Mouse (Mus musculus) megakaryocyte, embryonic 14.5 days (primary cell): ENCODE measurements around the gene Phkb. TPM values are rescaled to one million over a fixed set of nuclear protein-coding genes. Genes with fewer than 3 reads are reported as not detected.

Source experiments
- H3K27me3 ChIP-seq: replicated peaks from 2 replicates; pipeline ENCODE3; 2012; ENCODE audit warnings: inconsistent platforms
- H3K36me3 ChIP-seq: replicated peaks from 2 replicates; pipeline ENCODE3; 2012; ENCODE audit warnings: low read length, inconsistent platforms, mixed read lengths
- H3K4me1 ChIP-seq: 2 replicates; pipeline ENCODE4 v1.6.1; 2012; ENCODE audit warnings: inconsistent platforms
- H3K4me3 ChIP-seq: replicated peaks from 2 replicates; pipeline ENCODE3; 2012; ENCODE audit warnings: moderate library complexity, mild to moderate bottlenecking, inconsistent platforms
- H3K9me3 ChIP-seq: 2 replicates; pipeline ENCODE4 v1.6.1; 2012; ENCODE audit warnings: inconsistent platforms
- FLI1 ChIP-seq: IDR thresholded peaks from 2 replicates; pipeline ENCODE4 v1.6.1; 2012; ENCODE audit warnings: low read length, inconsistent platforms, mixed read lengths
- GATA1 ChIP-seq: IDR thresholded peaks from 3 replicates; pipeline ENCODE4 v1.6.1; 2012; ENCODE audit warnings: mixed read lengths, low read length, inconsistent platforms, borderline replicate concordance
- polyA plus RNA-seq: library from polyadenylated mRNA; stranded (reverse); fragments of >175 nt; gene quantifications from 2 replicates; pipeline ENCODE4 v1.2.3, GENCODE M21; 2012; ENCODE audit warnings: low replicate concordance; ENCODE audit not compliant: insufficient read depth

Phkb gene
- polyA plus RNA-seq, 1 experiment = 1.7 TPM

- H3K4me3 ChIP-seq = no peak overlapping the region
- H3K27me3 ChIP-seq = no peaks in the 10 kb centered on the region
- H3K4me1 ChIP-seq = peaks cover 17% of the 10 kb centered on the region
- no peaks in the 10 kb centered on the region for H3K9me3 ChIP-seq
- TF ChIP-seq GATA1 (no peak), FLI1 (no peak)
- H3K36me3 ChIP-seq = peaks cover 6% of the 10 kb centered on the region
These were observed 19.9 kb downstream of the Phkb start for GRCm38 (mm10) chr8:85860612-85861011.

DNA sequence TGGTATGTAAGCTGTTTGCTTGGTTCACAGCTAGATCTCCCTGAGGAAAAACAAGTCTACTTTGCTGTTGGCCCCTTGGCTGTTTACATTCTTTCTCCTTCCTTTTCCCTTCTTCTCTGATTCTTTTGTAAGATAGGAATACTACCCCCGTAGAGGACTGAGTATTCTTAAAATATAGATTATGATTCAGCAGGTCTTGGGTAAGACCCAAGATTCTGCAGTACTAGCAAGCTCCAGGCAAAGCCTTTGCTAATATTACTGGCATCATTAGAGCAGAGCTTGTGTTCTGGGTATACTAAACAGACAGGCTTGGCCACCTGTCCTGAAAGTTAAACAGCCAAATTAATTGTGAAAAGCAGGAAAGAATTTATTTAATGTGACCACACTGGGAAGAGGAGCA, 21.6 kb downstream of the Phkb start:
- H3K27me3 ChIP-seq = no peaks in the 10 kb centered on the region
- no peaks in the 10 kb centered on the region for H3K9me3 ChIP-seq
- no peak for TF ChIP-seq FLI1
- no peak for TF ChIP-seq GATA1
- peaks cover 17% of the 10 kb centered on the region for H3K4me1 ChIP-seq
- H3K36me3 ChIP-seq = peaks cover 9% of the 10 kb centered on the region
- no peak overlapping the region for H3K4me3 ChIP-seq

- TF ChIP-seq GATA1 (no peak), FLI1 (no peak)
- no peaks in the 10 kb centered on the region for H3K27me3 ChIP-seq
- no peak overlapping the region for H3K4me3 ChIP-seq
- peaks cover 11% of the 10 kb centered on the region for H3K36me3 ChIP-seq
- peaks cover 11% of the 10 kb centered on the region for H3K4me1 ChIP-seq
- no peaks in the 10 kb centered on the region for H3K9me3 ChIP-seq
These were observed 30.9 kb downstream of the Phkb start for GRCm38 (mm10) chr8:85871660-85872059.

- no peaks in the 10 kb centered on the region for H3K27me3 ChIP-seq
- H3K4me3 ChIP-seq = no peak overlapping the region
- H3K9me3 ChIP-seq = no peaks in the 10 kb centered on the region
- no peak for TF ChIP-seq FLI1
- TF ChIP-seq GATA1 = no peak
- H3K4me1 ChIP-seq = 0 out of 2 replicates have a peak, but pooled peaks cover 3% of the 10 kb centered on the region
- H3K36me3 ChIP-seq = peaks cover 62% of the 10 kb centered on the region
These were observed 37.2 kb downstream of the Phkb start for GRCm38 (mm10) chr8:85877976-85878375.

DNA sequence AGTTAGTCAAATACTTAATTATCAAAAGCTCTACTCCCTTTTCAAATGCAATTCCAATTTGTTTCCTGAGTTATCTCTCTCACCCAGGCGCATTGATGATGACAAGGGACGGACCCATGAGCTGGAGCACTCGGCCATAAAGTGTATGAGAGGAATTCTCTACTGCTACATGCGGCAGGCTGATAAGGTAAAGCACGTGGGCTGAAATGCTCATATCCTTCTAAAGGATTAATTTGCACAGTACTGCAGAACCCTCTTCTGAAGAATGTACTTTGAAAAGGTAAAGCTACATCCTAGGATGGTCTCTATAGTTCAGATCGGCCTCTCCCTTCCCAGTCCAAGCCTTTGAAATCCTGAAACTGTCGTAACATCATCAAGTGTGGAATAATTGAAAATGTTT, 38.9 kb downstream of the Phkb start:
- TF ChIP-seq FLI1 (no peak), GATA1 (no peak)
- Histone ChIP-seq H3K27me3 (no peaks in the 10 kb centered on the region), H3K4me3 (no peak overlapping the region), H3K4me1 (0 out of 2 replicates have a peak, but pooled peaks cover 3% of the 10 kb centered on the region), H3K36me3 (peaks cover 71% of the 10 kb centered on the region), H3K9me3 (no peaks in the 10 kb centered on the region)

DNA sequence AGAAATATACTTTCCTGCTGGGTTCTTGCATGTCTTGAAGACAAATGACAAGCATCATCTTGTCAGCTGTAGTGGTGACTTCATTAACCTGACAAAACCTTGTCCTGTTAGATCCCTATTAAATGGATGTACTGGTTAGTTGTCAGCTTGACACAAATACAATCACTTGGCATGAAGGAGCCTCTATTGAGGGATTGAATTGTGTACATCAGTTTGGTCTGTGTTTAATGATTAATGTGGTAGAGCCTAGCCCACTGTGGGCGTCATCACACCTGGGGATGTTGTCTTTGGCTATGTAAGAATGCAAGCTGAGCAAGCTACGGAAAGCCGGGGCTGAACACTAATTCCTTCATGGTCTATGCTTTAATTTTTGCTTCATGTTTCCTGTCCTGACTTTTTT, 44.1 kb downstream of the Phkb start:
- Histone ChIP-seq H3K4me1 (0 out of 2 replicates have a peak, but pooled peaks cover 3% of the 10 kb centered on the region), H3K36me3 (peaks cover 49% of the 10 kb centered on the region), H3K27me3 (no peaks in the 10 kb centered on the region), H3K4me3 (no peak overlapping the region), H3K9me3 (no peaks in the 10 kb centered on the region)
- TF ChIP-seq FLI1 (no peak), GATA1 (no peak)

DNA sequence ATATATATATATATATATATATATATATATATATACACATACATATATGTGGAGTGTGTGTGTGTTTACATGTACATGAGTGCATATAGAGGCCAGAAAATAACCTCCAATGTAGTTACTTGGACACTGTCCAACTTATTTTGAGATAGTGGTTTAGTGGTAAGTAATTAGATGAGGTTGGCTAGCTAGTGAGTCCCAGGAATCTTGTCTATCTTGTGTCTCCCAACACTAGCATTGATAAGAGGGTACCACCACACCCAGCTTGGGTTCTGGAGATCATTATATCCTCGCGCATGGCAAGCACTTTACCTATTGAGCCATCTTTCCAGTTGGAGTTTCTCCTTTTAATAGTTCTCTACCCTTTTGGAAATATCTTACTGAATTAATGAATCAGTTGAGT, 56.9 kb downstream of the Phkb start:
- Histone ChIP-seq H3K36me3 (peaks cover 66% of the 10 kb centered on the region), H3K4me3 (no peak overlapping the region), H3K27me3 (no peaks in the 10 kb centered on the region), H3K9me3 (no peaks in the 10 kb centered on the region), H3K4me1 (0 out of 2 replicates have a peak, but pooled peaks cover 3% of the 10 kb centered on the region)
- TF ChIP-seq FLI1 (no peak), GATA1 (no peak)

- no peaks in the 10 kb centered on the region for H3K9me3 ChIP-seq
- TF ChIP-seq FLI1 (no peak), GATA1 (no peak)
- H3K36me3 ChIP-seq = peaks cover 54% of the 10 kb centered on the region
- no peaks in the 10 kb centered on the region for H3K27me3 ChIP-seq
- no peak overlapping the region for H3K4me3 ChIP-seq
- no peaks in the 10 kb centered on the region; the same call in 1 of the 2 replicates for H3K4me1 ChIP-seq
These were observed 84.2 kb downstream of the Phkb start for GRCm38 (mm10) chr8:85924991-85925390.

GRCm38 (mm10) chr8:85925574-85925973, 84.8 kb downstream of the Phkb start:
- Histone ChIP-seq H3K9me3 (no peaks in the 10 kb centered on the region), H3K4me3 (no peak overlapping the region), H3K4me1 (no peaks in the 10 kb centered on the region; the same call in 1 of the 2 replicates), H3K27me3 (no peaks in the 10 kb centered on the region), H3K36me3 (peaks cover 53% of the 10 kb centered on the region)
- TF ChIP-seq FLI1 = no peak
- no peak for TF ChIP-seq GATA1

GRCm38 (mm10) chr8:85926107-85926506, 85.3 kb downstream of the Phkb start:
- no peak for TF ChIP-seq FLI1
- no peak for TF ChIP-seq GATA1
- no peaks in the 10 kb centered on the region for H3K9me3 ChIP-seq
- no peaks in the 10 kb centered on the region; the same call in 1 of the 2 replicates for H3K4me1 ChIP-seq
- no peaks in the 10 kb centered on the region for H3K27me3 ChIP-seq
- H3K4me3 ChIP-seq = no peak overlapping the region
- H3K36me3 ChIP-seq = peaks cover 48% of the 10 kb centered on the region

- no peaks in the 10 kb centered on the region for H3K27me3 ChIP-seq
- H3K36me3 ChIP-seq = peaks cover 69% of the 10 kb centered on the region
- H3K9me3 ChIP-seq = no peaks in the 10 kb centered on the region
- TF ChIP-seq GATA1 (no peak), FLI1 (no peak)
- no peak overlapping the region for H3K4me3 ChIP-seq
- H3K4me1 ChIP-seq = no peaks in the 10 kb centered on the region
These were observed 95.4 kb downstream of the Phkb start for GRCm38 (mm10) chr8:85936148-85936547.
